Mouse (Mus musculus) spleen, postnatal 14 days (tissue): ENCODE results near the gene Mymx.

ENCODE experiments used
- DNase-seq, 2 experiments: peaks; one replicate each; pipeline ENCODE4 v3.0.0; 2021 to 2022; ENCODE audit warnings: low spot score in 2 of 2

Gene Mymx

DNA sequence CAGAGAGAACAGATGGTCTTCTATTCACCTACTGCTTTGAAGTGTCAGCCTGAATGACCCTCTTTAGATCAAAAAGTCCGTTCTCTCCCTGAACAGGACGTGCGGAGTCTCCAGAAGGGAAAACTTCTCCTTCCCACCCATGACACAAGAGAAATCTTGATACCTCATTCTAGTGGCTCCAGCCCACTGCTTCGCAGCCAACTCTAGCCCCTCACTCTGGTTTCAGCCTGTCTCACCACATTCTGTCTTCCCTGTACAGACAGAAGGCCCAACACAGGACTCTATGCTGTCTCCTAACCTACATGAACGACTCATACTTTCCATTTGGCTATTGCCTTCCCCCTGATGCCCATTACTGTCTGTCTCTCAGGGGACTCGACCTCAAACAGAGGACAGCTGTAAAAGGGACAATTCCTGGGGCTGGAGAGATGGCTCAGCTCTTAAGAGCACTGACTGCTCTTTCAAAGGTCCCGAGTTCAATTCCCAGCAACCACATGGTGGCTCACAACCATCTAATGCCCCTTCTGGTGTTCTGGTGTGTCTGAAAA lies 50.6 kb downstream of the Mymx start:
- no peak for DNase-seq
